Mouse (Mus musculus) testis, postnatal 10 days (tissue): ENCODE data around the gene Txlng.
"Not testable (repeated sequence)": the region's sequence is repeated elsewhere in the genome, so short reads cannot be mapped to it uniquely, and the experiment has no call there.

ENCODE experiments used
- DNase-seq: peaks from one replicate; pipeline ENCODE4 v3.0.0; 2021; ENCODE audit warnings: low spot score

Gene Txlng

DNA sequence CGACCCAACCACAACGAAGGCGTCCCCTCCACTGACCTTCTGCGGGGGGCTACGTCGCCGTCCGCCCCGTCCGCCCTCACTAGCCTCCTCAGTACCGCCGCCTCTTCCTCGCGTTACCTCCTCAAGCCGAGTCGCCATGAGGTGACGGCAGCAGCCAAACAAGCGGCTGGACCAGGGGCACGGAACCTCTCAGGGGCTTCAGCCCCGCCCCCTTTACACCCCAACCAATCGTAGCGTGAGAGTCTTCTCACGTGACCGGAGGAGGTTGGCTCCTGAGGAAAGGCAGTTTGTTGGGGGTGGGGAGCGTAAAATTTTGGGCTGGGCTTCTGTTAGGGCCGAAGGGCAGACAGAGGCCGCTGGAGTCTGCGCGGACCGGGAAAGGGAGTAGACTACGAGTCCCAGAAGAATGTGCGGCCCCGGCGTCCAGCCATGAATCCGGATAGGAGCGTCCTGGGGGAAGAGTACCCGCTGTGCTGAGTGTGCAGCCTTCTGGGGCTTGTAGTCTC lies at the start of gene Txlng:
Gene Txlng (minus strand): TSS at position 252 of the 506 bp plus-strand sequence.
- DNase-seq: peak; percentile 90

DNA sequence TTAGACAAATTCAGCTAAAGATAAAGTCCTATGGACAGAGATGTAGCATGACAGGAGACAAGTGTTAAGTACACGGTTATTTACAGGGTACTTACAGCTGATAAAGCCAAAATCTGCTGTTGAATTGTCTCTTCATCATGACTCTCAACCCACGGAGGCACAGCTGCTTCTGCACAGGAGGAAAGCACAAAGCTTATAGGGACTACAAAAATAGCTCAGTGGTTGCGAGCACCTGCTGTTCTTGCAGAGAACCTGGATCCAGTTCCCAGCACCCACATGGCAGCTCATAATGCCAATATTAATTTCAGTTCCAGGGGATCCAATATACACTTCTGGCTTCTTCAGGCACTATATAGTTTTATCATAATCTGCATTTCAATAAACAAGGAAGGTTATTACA lies 49.0 kb upstream of the Txlng start:
- DNase-seq: no peak

DNA sequence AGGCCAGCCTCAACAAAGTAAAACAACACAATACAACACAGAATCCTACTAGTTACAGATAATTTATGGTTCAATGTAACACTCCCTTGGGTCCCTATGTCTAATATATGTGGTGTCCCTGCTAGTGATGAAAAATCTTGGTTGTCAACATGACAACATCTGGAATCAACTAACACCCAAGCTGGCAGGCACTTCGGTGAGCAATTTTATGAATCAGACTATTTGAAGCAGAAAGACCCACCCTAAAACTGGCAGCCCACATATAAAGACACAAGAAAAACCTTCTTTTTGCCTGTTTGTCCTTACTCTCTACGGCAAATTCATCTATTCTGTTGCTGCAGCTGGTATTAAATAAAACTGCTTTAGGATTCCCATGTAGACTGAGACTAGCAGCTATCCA lies 44.5 kb upstream of the Txlng start:
- DNase-seq: no peak

DNA sequence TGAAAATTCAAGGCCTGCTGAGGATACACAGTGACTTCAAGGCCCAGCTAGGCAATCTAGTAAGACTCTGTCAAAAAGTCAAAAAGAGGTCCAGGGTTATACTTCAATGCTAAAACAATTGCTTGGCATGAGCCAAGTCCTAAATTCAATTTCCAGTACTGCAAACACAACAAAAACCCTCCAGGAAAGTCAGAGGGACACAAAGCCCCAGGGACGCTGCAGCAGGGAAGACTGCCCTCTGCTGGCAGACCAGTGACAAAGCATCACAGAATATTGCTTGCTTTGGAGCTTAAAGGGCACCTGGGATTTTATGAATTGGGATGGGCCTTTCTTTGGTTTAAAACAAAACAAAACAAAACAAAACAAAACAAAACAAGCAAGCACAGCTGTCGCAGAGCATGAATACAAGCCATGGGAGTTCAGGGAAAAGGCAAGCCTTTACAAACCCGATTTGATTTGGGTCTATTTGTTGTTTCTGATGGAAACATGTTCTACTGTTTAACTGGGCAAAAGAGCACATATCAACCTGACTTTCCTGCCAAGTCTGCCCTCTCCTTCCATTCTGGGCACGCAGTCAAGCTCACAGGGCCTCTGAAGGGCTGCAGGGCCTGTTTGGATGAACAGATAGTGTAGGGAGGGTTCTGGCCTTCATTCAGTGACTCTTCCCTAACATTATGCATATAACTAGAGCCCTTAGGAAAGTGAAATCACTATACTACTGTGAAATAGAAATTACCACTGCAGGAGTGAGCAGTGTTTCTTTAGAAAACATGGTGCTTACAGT lies 42.7 kb upstream of the Txlng start:
- DNase-seq: peak; percentile 46

- DNase-seq: no peak
Observed at GRCm38 (mm10) chrX:162868294-162868965, 39.2 kb upstream of the Txlng start.

GRCm38 (mm10) chrX:162848682-162849081 lies 19.4 kb upstream of the Txlng start:
- no peak for DNase-seq

- DNase-seq: no peak
Observed at GRCm38 (mm10) chrX:162845531-162845930, 16.3 kb upstream of the Txlng start.

DNA sequence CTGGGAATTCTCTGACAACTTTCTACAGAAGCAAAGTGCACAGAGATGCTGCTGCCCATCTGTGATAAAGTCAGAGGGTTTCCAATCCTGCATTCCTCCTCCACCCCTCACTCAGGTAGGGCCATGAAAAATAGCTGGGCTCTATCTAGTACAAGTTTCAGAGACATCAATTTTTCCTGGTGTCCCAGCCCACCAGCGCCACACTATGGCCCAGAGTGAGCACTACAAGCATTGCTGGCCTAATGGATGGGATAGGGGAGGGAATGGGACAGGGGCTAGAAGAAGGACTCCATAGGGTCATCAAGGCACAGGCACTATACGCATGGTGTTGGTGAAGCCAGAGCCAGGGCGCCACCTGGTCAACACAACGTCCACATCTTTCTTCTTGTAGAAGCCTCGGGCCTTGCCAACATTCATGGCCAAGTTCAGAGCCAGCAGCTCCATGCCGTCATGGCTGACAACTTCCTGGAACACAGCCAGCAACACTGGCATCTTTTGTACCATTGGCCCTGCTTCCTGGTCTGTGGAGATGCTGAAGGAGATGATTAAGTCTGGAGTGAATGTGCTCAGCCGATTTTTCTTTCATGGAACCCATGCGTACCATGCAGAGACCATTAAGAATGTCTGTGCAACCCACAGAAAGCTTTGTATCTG lies 15.3 kb upstream of the Txlng start:
- peak; percentile 37 for DNase-seq

DNA sequence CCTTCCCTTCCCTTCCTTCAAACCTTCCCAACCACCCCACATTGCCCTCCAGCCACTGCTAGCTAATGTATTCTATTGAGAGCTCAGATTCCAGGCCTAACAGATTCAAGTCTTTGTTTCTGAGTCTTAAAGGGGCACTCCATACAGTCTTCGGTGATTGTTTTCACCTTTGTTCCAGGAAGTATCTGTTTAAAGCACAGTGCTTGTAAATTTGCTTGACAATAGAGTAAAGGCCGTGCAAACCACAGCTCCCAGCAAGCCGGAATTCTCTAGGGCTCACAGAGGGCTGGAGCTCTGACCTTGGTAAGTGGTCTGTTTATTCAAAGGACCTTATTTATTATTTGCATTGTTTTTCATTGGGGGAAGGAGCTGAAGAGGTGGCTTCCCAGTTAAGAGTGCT lies 2.8 kb upstream of the Txlng start:
- DNase-seq: no peak

- no peak for DNase-seq
Observed at GRCm38 (mm10) chrX:162831542-162831941, 2.3 kb upstream of the Txlng start.

- no peak for DNase-seq
Observed at GRCm38 (mm10) chrX:162831036-162831435, 1.8 kb upstream of the Txlng start.

DNA sequence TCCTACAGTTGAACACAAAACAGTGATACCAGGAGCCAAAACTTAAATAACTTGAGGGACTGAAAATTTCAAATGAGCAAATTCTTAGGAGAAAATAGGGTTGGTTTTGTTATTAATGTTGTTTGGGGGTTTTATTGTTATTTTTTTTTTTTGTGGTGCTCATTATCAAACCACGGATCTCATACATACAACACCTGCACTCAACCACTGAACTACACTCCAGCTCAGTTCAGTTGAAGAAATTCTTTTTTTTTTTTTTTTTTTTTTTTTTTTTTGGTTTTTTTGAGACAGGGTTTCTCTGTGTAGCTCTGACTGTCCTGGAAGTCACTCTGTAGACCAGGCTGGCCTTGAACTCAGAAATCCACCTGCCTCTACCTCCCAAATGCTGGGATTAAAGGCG lies 1.1 kb upstream of the Txlng start:
- not testable (repeated sequence) for DNase-seq

DNA sequence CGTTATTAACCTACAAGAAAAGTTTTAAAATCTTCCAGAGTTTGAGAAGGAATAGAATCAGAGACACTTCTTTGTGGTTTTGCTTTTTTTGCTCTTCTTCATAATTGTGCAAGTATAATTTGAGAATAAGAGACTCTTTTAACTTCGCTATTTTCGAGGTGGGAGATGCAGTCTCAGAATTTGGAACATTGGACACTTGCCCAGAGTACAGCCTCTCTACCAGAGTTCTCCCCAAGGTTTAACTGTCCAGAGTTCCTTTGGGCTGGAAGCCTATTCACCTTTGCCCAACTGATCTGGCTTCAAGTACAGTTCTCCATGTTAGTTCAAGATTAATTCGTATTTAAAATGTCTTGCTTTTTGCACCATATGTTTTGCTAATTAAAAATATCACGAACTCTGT lies 487 bp upstream of the Txlng start:
- DNase-seq: no peak

GRCm38 (mm10) chrX:162828783-162829182 lies 471 bp downstream of the Txlng start:
- DNase-seq: no peak

GRCm38 (mm10) chrX:162828016-162828415 lies 1.2 kb downstream of the Txlng start:
- DNase-seq: no peak

GRCm38 (mm10) chrX:162800371-162800770 lies 28.9 kb downstream of the Txlng start:
- DNase-seq: peak; percentile 62

GRCm38 (mm10) chrX:162791392-162791791 lies 37.9 kb downstream of the Txlng start:
- DNase-seq: peak; percentile 36

GRCm38 (mm10) chrX:162788372-162788771 lies 40.9 kb downstream of the Txlng start:
- DNase-seq: no peak

DNA sequence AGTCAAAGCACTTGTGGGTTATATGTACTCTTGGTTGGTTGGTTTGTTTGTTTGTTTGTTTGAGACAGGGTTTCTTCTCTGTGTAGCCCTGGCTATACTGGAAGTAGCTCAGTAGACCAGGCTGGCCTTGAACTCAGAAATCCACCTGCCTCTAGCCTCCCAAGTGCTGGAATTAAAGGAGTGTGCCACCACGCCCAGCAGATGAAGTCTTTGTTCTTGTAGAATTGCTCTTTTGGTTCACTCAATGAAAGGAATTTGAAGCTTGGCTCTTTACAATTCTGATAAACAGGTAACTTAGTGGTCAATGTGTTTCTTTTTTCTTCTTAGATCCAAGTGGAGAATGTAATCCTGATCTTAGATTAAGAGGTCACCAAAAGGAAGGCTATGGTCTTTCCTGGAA lies 58.5 kb downstream of the Txlng start:
- no peak for DNase-seq

GRCm38 (mm10) chrX:162761716-162762395 lies 67.4 kb downstream of the Txlng start:
- no peak for DNase-seq

GRCm38 (mm10) chrX:162760958-162761515 lies 68.2 kb downstream of the Txlng start:
- peak; percentile 59 for DNase-seq
